Mouse (Mus musculus) cortical plate, adult 2 months (tissue): ENCODE data around the gene Plxnc1.

Source experiments
- CTCF ChIP-seq: fragments of 200-500 bp; IDR thresholded peaks from 2 replicates; pipeline ENCODE4 v1.5.1; 2011; ENCODE audit warnings: mild to moderate bottlenecking, control low read depth, low read length; ENCODE audit not compliant: insufficient read depth; ENCODE audit errors: extremely low read depth
- POLR2A ChIP-seq: fragments of 200-500 bp; IDR thresholded peaks from 2 replicates; pipeline ENCODE4 v1.6.1; 2011; ENCODE audit warnings: mild to moderate bottlenecking, low read length, control low read depth; ENCODE audit not compliant: insufficient read depth; ENCODE audit errors: extremely low read depth

GRCm38 (mm10) chr10:94944691-94945205 is at the start of gene Plxnc1:
- TF ChIP-seq CTCF: no peak
- no peak for TF ChIP-seq POLR2A
